ENCODE assay signal across 9 mouse cellular contexts in the genomic region with DNA sequence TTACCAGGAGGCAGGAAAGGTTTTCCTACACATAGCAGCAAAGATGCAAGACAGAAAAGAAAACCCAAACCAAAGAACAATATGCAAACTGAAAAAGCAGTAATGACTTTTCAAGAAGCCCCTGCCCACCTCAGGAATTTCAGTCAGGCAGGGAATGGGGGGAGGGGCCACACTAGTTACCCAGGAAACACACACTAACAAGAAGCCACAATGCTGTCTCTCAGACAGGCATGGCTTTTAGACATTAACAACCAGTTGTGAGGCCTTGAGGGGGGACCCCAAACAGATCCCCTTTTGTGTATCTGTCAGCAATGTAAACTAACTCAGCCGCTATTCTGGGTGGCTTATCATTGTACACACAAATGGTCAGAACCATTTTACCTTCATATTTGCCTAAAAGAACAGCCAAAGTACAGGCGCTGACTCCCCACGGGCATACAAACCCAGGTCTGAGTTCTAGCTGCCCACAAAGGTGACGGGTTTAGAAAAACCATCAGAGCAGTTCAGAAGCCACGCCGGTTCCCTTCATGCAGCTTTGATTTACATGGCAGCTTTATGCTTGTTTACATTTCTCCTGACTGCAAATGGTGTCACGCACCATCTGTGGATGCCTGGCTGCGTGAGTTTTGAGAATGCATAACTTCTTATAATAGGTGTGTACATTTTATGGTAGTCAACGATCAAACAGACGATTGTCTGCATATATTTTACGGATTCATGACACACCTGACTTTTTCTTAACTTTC.
A peak's percentile ranks its signal among the peaks of the same experiment; 100 is the strongest.
DNase-seq lines count a peak whose midpoint lies in the region; ATAC-seq lines count a peak whose summit lies in the region.
"Had no signal": no experiment of that assay in that cellular context is flagged by ENCODE, and none has a peak within 500 bp of the region (broad histone marks: within the 10 kb centered on the region; RNA-seq: fewer than 3 reads in every experiment).

No protein-coding gene starts in this region.

- peak; percentile 79 for DNase-seq in embryo, embryonic 10 days (ENCODE audit: low spot score)
- peak; percentile 71 for DNase-seq in embryonic facial prominence, embryonic 14.5 days (ENCODE audit: low spot score)
- DNase-seq in adipocyte (ENCODE audit: low spot score): no peak
- no peak for DNase-seq in heart, adult 8-10 months (ENCODE audit: low spot score)
- DNase-seq in gastrocnemius, postnatal 36 days: no peak
- DNase-seq: layer of hippocampus, adult 9-11 months had no signal

- H3K36me3 ChIP-seq in embryonic facial prominence, embryonic 14.5 days (ENCODE audit: control insufficient read depth, insufficient read depth, low read length): peaks cover 30% of the 10 kb centered on the region
- peaks cover 36% of the 10 kb centered on the region for H3K36me3 ChIP-seq in limb, embryonic 13.5 days
- peaks cover 34% of the 10 kb centered on the region for H3K36me3 ChIP-seq in neural tube, embryonic 12.5 days

- no peak overlapping the region for H3K4me3 ChIP-seq in embryonic facial prominence, embryonic 14.5 days (ENCODE audit: low read depth, low read length)
- H3K4me3 ChIP-seq in limb, embryonic 13.5 days: no peak overlapping the region
- H3K4me3 ChIP-seq in neural tube, embryonic 12.5 days: no peak overlapping the region
- H3K4me3 ChIP-seq: megakaryocyte, embryonic 14.5 days had no signal

- ATAC-seq in embryonic facial prominence, embryonic 14.5 days (ENCODE audit: low read depth): peak; percentile 48
- ATAC-seq in limb, embryonic 13.5 days (ENCODE audit: low FRiP score, low read depth): no peak
- no peak for ATAC-seq in neural tube, embryonic 12.5 days (ENCODE audit: low FRiP score, low read depth)

- intact Hi-C loops in gastrocnemius, postnatal 36 days (cut with DNase I): no loop called here

- WGBS in embryonic facial prominence, embryonic 14.5 days: 44% methylated on average over 11 of the region's 11 CpGs
- 43% methylated on average over 11 of the region's 11 CpGs for WGBS in limb, embryonic 13.5 days
- 25% methylated on average over 11 of the region's 11 CpGs for WGBS in neural tube, embryonic 12.5 days

- no peaks in the 10 kb centered on the region for H3K27me3 ChIP-seq in embryonic facial prominence, embryonic 14.5 days (replicated peaks; ENCODE audit: control insufficient read depth, insufficient read depth, low read length)
- 0 out of 2 replicates have a peak, but pooled peaks cover 5% of the 10 kb centered on the region for H3K27me3 ChIP-seq in limb, embryonic 13.5 days
- H3K27me3 ChIP-seq in neural tube, embryonic 12.5 days (replicated peaks): no peaks in the 10 kb centered on the region
- H3K27me3 ChIP-seq: megakaryocyte, embryonic 14.5 days had no signal

- H3K9me3 ChIP-seq in embryonic facial prominence, embryonic 14.5 days (ENCODE audit: control insufficient read depth, low read length): peaks cover 31% of the 10 kb centered on the region
- H3K9me3 ChIP-seq in limb, embryonic 13.5 days: peaks cover 32% of the 10 kb centered on the region
- peaks cover 23% of the 10 kb centered on the region for H3K9me3 ChIP-seq in neural tube, embryonic 12.5 days

- no peak overlapping the region; the same call in 1 of the 2 replicates for H3K27ac ChIP-seq in embryonic facial prominence, embryonic 14.5 days (replicated peaks; ENCODE audit: low read depth, low read length)
- peak overlapping the region; percentile 64; the same call in 1 of the 2 replicates for H3K27ac ChIP-seq in limb, embryonic 13.5 days
- H3K27ac ChIP-seq in neural tube, embryonic 12.5 days: 0 out of 2 replicates have a peak overlapping the region, but pooled peaks have one; percentile 12

- H3K4me2 ChIP-seq in embryonic facial prominence, embryonic 14.5 days (ENCODE audit: low read depth, low read length): no peak overlapping the region; the same call in 1 of the 2 replicates
- no peak overlapping the region for H3K4me2 ChIP-seq in limb, embryonic 13.5 days (replicated peaks)
- peak overlapping the region; percentile 24; the same call in 1 of the 2 replicates for H3K4me2 ChIP-seq in neural tube, embryonic 12.5 days (replicated peaks)

- H3K4me1 ChIP-seq in embryonic facial prominence, embryonic 14.5 days (ENCODE audit: control insufficient read depth, insufficient read depth, low read length): peaks cover 15% of the 10 kb centered on the region
- H3K4me1 ChIP-seq in limb, embryonic 13.5 days: peaks cover 33% of the 10 kb centered on the region
- H3K4me1 ChIP-seq in neural tube, embryonic 12.5 days: peaks cover 27% of the 10 kb centered on the region

- no peak overlapping the region for H3K9ac ChIP-seq in embryonic facial prominence, embryonic 14.5 days (ENCODE audit: low read depth, low read length)
- H3K9ac ChIP-seq in limb, embryonic 13.5 days: no peak overlapping the region
- no peak overlapping the region for H3K9ac ChIP-seq in neural tube, embryonic 12.5 days

Comparison
In these comparisons a context has a peak if more than half of its experiments do, and no peak if none do; other contexts are left out.
1. DNase-seq: peak in embryo, embryonic 10 days (single experiment) and embryonic facial prominence, embryonic 14.5 days (single experiment); none in adipocyte (single experiment), heart, adult 8-10 months (single experiment) and gastrocnemius, postnatal 36 days (0 of 2).